Mouse (Mus musculus): Measurements from ENCODE around the gene Krtap19-3. TPM values are rescaled to one million over a fixed set of nuclear protein-coding genes. Genes with fewer than 3 reads are reported as not detected.
A peak's percentile ranks its signal among the peaks of the same experiment; 100 is the strongest.

Gene Krtap19-3
- polyA plus RNA-seq (2016; fragmentation: Nextera tagmentation; extraction: Ambion mirVana), result not detected in 2 replicates

GRCm38 (mm10) chr16:88877938-88878337, at the start of gene Krtap19-3:
Gene Krtap19-3, minus strand, starts transcription at chr16:88878038.
- no peak within 1 kb of the TSS for H3K4me3 ChIP-seq
- H3K36me3 ChIP-seq, result no peaks in the 10 kb centered on the region
- H3K27ac ChIP-seq, result no peak within 1 kb of the TSS
- H3K4me1 ChIP-seq (replicated peaks), result no peaks in the 10 kb centered on the region
- H3K9me3 ChIP-seq, result no peaks in the 10 kb centered on the region
- WGBS, result 92% methylated on average over 2 of the region's 2 CpGs
- H3K27me3 ChIP-seq (ENCODE audit: insufficient read depth, poor library complexity, severe bottlenecking), result no peaks in the 10 kb centered on the region
- DNase-seq (ENCODE audit: low spot score), result no peak

GRCm38 (mm10) chr16:88896357-88896756, 18.5 kb upstream of the Krtap19-3 start, which contains the start of gene Krtap19-5:
Gene Krtap19-5, minus strand, starts transcription at chr16:88896457.
- no peaks in the 10 kb centered on the region for H3K4me1 ChIP-seq (replicated peaks)

GRCm38 (mm10) chr16:88886870-88887269, 9.0 kb upstream of the Krtap19-3 start:
- Histone ChIP-seq H3K36me3 (no peaks in the 10 kb centered on the region), H3K27ac (no peak overlapping the region), H3K4me1 (replicated peaks) (no peaks in the 10 kb centered on the region), H3K27me3 (ENCODE audit: insufficient read depth, poor library complexity, severe bottlenecking) (no peaks in the 10 kb centered on the region), H3K4me3 (no peak overlapping the region), H3K9me3 (no peaks in the 10 kb centered on the region)
- no peak for DNase-seq (ENCODE audit: low spot score)
- 89% methylated on average over 6 of the region's 6 CpGs for WGBS

More at GRCm38 (mm10) chr16:88896357-88896756, 18.5 kb upstream of the Krtap19-3 start, which contains the start of gene Krtap19-5:
- H3K4me3 ChIP-seq, result no peak within 1 kb of the TSS
- 91% methylated on average over 6 of the region's 6 CpGs for WGBS
- no peaks in the 10 kb centered on the region for H3K9me3 ChIP-seq
- H3K27me3 ChIP-seq (ENCODE audit: insufficient read depth, poor library complexity, severe bottlenecking), result no peaks in the 10 kb centered on the region
- no peak for DNase-seq (ENCODE audit: low spot score)
- no peaks in the 10 kb centered on the region for H3K36me3 ChIP-seq
- H3K27ac ChIP-seq, result no peak within 1 kb of the TSS

GRCm38 (mm10) chr16:88884989-88885388, 7.2 kb upstream of the Krtap19-3 start, which contains the start of gene Krtap19-4:
Gene Krtap19-4, minus strand, starts transcription at chr16:88885089.
- Histone ChIP-seq H3K27ac (no peak within 1 kb of the TSS), H3K4me3 (no peak within 1 kb of the TSS), H3K36me3 (no peaks in the 10 kb centered on the region), H3K27me3 (ENCODE audit: insufficient read depth, poor library complexity, severe bottlenecking) (no peaks in the 10 kb centered on the region), H3K9me3 (no peaks in the 10 kb centered on the region), H3K4me1 (replicated peaks) (no peaks in the 10 kb centered on the region)
- DNase-seq (ENCODE audit: low spot score), result no peak
- WGBS, result 93% methylated on average over 5 of the region's 5 CpGs

- no peaks in the 10 kb centered on the region for H3K27me3 ChIP-seq (ENCODE audit: insufficient read depth, poor library complexity, severe bottlenecking)
- no peak within 1 kb of the TSS for H3K4me3 ChIP-seq
- H3K36me3 ChIP-seq, result no peaks in the 10 kb centered on the region
- no peak for DNase-seq (ENCODE audit: low spot score)
- no peaks in the 10 kb centered on the region for H3K4me1 ChIP-seq (replicated peaks)
- 94% methylated on average over 3 of the region's 3 CpGs for WGBS
- no peak within 1 kb of the TSS for H3K27ac ChIP-seq
- H3K9me3 ChIP-seq, result no peaks in the 10 kb centered on the region
Observed at GRCm38 (mm10) chr16:88874169-88874568, 3.7 kb downstream of the Krtap19-3 start, which contains the start of gene Krtap19-2. Gene Krtap19-2, minus strand, starts transcription at chr16:88874269.

GRCm38 (mm10) chr16:88869311-88869710, 8.5 kb downstream of the Krtap19-3 start, which contains the start of gene Krtap19-1:
Gene Krtap19-1, minus strand, starts transcription at chr16:88869411.
- H3K9me3 ChIP-seq, result no peaks in the 10 kb centered on the region
- no peak for DNase-seq (ENCODE audit: low spot score)
- H3K4me3 ChIP-seq, result no peak within 1 kb of the TSS
- H3K36me3 ChIP-seq, result no peaks in the 10 kb centered on the region
- no peaks in the 10 kb centered on the region for H3K27me3 ChIP-seq (ENCODE audit: insufficient read depth, poor library complexity, severe bottlenecking)
- 94% methylated on average over 6 of the region's 6 CpGs for WGBS
- H3K4me1 ChIP-seq (replicated peaks), result no peaks in the 10 kb centered on the region
- H3K27ac ChIP-seq, result no peak within 1 kb of the TSS

GRCm38 (mm10) chr16:88864887-88865407, 12.9 kb downstream of the Krtap19-3 start:
- Histone ChIP-seq H3K4me1 (replicated peaks) (no peaks in the 10 kb centered on the region), H3K4me3 (no peak overlapping the region), H3K36me3 (no peaks in the 10 kb centered on the region), H3K27ac (no peak overlapping the region), H3K27me3 (ENCODE audit: insufficient read depth, poor library complexity, severe bottlenecking) (no peaks in the 10 kb centered on the region), H3K9me3 (no peaks in the 10 kb centered on the region)
- 87% methylated on average over 4 of the region's 4 CpGs for WGBS
- DNase-seq (ENCODE audit: low spot score), result no peak

- Histone ChIP-seq H3K4me3 (no peak overlapping the region), H3K27me3 (ENCODE audit: insufficient read depth, poor library complexity, severe bottlenecking) (no peaks in the 10 kb centered on the region), H3K27ac (no peak overlapping the region), H3K9me3 (no peaks in the 10 kb centered on the region), H3K4me1 (replicated peaks) (no peaks in the 10 kb centered on the region), H3K36me3 (no peaks in the 10 kb centered on the region)
- DNase-seq (ENCODE audit: low spot score), result peak; percentile 33
- 13% methylated on average over 5 of the region's 5 CpGs for WGBS
Observed at GRCm38 (mm10) chr16:88851450-88851849, 26.4 kb downstream of the Krtap19-3 start.

GRCm38 (mm10) chr16:88848558-88848957, 29.3 kb downstream of the Krtap19-3 start:
- H3K27ac ChIP-seq, result no peak overlapping the region
- no peak overlapping the region for H3K4me3 ChIP-seq
- H3K27me3 ChIP-seq (ENCODE audit: insufficient read depth, poor library complexity, severe bottlenecking), result no peaks in the 10 kb centered on the region
- no peaks in the 10 kb centered on the region for H3K9me3 ChIP-seq
- no peaks in the 10 kb centered on the region for H3K36me3 ChIP-seq
- no peaks in the 10 kb centered on the region for H3K4me1 ChIP-seq (replicated peaks)
- 86% methylated on average over 4 of the region's 4 CpGs for WGBS
- DNase-seq (ENCODE audit: low spot score), result no peak

GRCm38 (mm10) chr16:88847363-88847762, 30.5 kb downstream of the Krtap19-3 start:
- no peak for DNase-seq (ENCODE audit: low spot score)
- Histone ChIP-seq H3K4me3 (no peak overlapping the region), H3K27me3 (ENCODE audit: insufficient read depth, poor library complexity, severe bottlenecking) (no peaks in the 10 kb centered on the region), H3K9me3 (no peaks in the 10 kb centered on the region), H3K27ac (no peak overlapping the region), H3K36me3 (no peaks in the 10 kb centered on the region), H3K4me1 (replicated peaks) (no peaks in the 10 kb centered on the region)
- 96% methylated on average over 1 of the region's 1 CpGs for WGBS

Other genes starting within 250 kb of the Krtap19-3 start
- not detected in 2 replicates for gene Krtap26-1, start 230.2 kb downstream of the Krtap19-3 start, polyA plus RNA-seq (2016; fragmentation: Nextera tagmentation; extraction: Ambion mirVana)
- gene Krtap27-1, start 206.4 kb downstream of the Krtap19-3 start, polyA plus RNA-seq (2016; fragmentation: Nextera tagmentation; extraction: Ambion mirVana), result not detected in 2 replicates
- not detected in 2 replicates for gene 2310061N02Rik, start 170.1 kb downstream of the Krtap19-3 start, polyA plus RNA-seq (2016; fragmentation: Nextera tagmentation; extraction: Ambion mirVana)
- gene Krtap13-1, start 149.2 kb downstream of the Krtap19-3 start, polyA plus RNA-seq (2016; fragmentation: Nextera tagmentation; extraction: Ambion mirVana), result not detected in 2 replicates
- not detected in 2 replicates for gene Krtap13, start 126.4 kb downstream of the Krtap19-3 start, polyA plus RNA-seq (2016; fragmentation: Nextera tagmentation; extraction: Ambion mirVana)
- not detected in 2 replicates for gene 2310034C09Rik, start 119.2 kb downstream of the Krtap19-3 start, polyA plus RNA-seq (2016; fragmentation: Nextera tagmentation; extraction: Ambion mirVana)
- not detected in 2 replicates for gene 2310057N15Rik, start 103.8 kb downstream of the Krtap19-3 start, polyA plus RNA-seq (2016; fragmentation: Nextera tagmentation; extraction: Ambion mirVana)
- gene Gm5965, start 100.1 kb downstream of the Krtap19-3 start, polyA plus RNA-seq (2016; fragmentation: Nextera tagmentation; extraction: Ambion mirVana), result not detected in 2 replicates
- not detected in 2 replicates for gene Gm20741, start 65.8 kb downstream of the Krtap19-3 start, polyA plus RNA-seq (2016; fragmentation: Nextera tagmentation; extraction: Ambion mirVana)
- not detected in 2 replicates for gene Krtap15, start 57.8 kb downstream of the Krtap19-3 start, polyA plus RNA-seq (2016; fragmentation: Nextera tagmentation; extraction: Ambion mirVana)
- gene Krtap14, start 51.9 kb downstream of the Krtap19-3 start, polyA plus RNA-seq (2016; fragmentation: Nextera tagmentation; extraction: Ambion mirVana), result not detected in 2 replicates
- gene Krtap19-1, start 8.6 kb downstream of the Krtap19-3 start, polyA plus RNA-seq (2016; fragmentation: Nextera tagmentation; extraction: Ambion mirVana), result not detected in 2 replicates
- not detected in 2 replicates for gene Krtap19-2, start 3.8 kb downstream of the Krtap19-3 start, polyA plus RNA-seq (2016; fragmentation: Nextera tagmentation; extraction: Ambion mirVana)
- gene Krtap19-4, start 7.1 kb upstream of the Krtap19-3 start, polyA plus RNA-seq (2016; fragmentation: Nextera tagmentation; extraction: Ambion mirVana), result not detected in 2 replicates
- gene Krtap19-5, start 18.4 kb upstream of the Krtap19-3 start, polyA plus RNA-seq (2016; fragmentation: Nextera tagmentation; extraction: Ambion mirVana), result not detected in 2 replicates
- gene Krtap19-9b, start 54.2 kb upstream of the Krtap19-3 start, polyA plus RNA-seq (2016; fragmentation: Nextera tagmentation; extraction: Ambion mirVana), result not detected in 2 replicates
- not detected in 2 replicates for gene Krtap16-3, start 84.8 kb upstream of the Krtap19-3 start, polyA plus RNA-seq (2016; fragmentation: Nextera tagmentation; extraction: Ambion mirVana)
- not detected in 2 replicates for gene Krtap22-2, start 132.7 kb upstream of the Krtap19-3 start, polyA plus RNA-seq (2016; fragmentation: Nextera tagmentation; extraction: Ambion mirVana)
- not detected in 2 replicates for gene Gm10229, start 137.2 kb upstream of the Krtap19-3 start, polyA plus RNA-seq (2016; fragmentation: Nextera tagmentation; extraction: Ambion mirVana)
- gene Krtap6-1, start 153.7 kb upstream of the Krtap19-3 start, polyA plus RNA-seq (2016; fragmentation: Nextera tagmentation; extraction: Ambion mirVana), result not detected in 2 replicates
- gene Gm10228, start 163.4 kb upstream of the Krtap19-3 start, polyA plus RNA-seq (2016; fragmentation: Nextera tagmentation; extraction: Ambion mirVana), result not detected in 2 replicates
- not detected in 2 replicates for gene Krtap6-5, start 169.8 kb upstream of the Krtap19-3 start, polyA plus RNA-seq (2016; fragmentation: Nextera tagmentation; extraction: Ambion mirVana)
- not detected in 2 replicates for gene 1110025L11Rik, start 186.0 kb upstream of the Krtap19-3 start, polyA plus RNA-seq (2016; fragmentation: Nextera tagmentation; extraction: Ambion mirVana)
- gene Krtap6-3, start 206.0 kb upstream of the Krtap19-3 start, polyA plus RNA-seq (2016; fragmentation: Nextera tagmentation; extraction: Ambion mirVana), result not detected in 2 replicates